Mouse (Mus musculus) forebrain, embryonic 14.5 days (tissue): ENCODE measurements around the gene Wdr45. TPM values are rescaled to one million over a fixed set of nuclear protein-coding genes. Genes with fewer than 3 reads are reported as not detected.
A peak's percentile ranks its signal among the peaks of the same experiment; 100 is the strongest.

Experiments
- ATAC-seq: fragments of 200-750 bp; cut with Nextera tagmentation; 2 replicates; pipeline ENCODE4 v1.8.0; 2017; ENCODE audit warnings: mild to moderate bottlenecking, moderate library complexity
- DNase-seq: peaks from one replicate; pipeline ENCODE4 v3.0.0-alpha.2; 2015; ENCODE audit warnings: low spot score
- H3K27ac ChIP-seq: fragments of 300-500 bp; sonication (generic); 2 replicates; pipeline ENCODE4 v1.5.1; 2014; ENCODE audit warnings: low read depth, mild to moderate bottlenecking, control low read depth, low read length, moderate library complexity
- H3K27me3 ChIP-seq: fragments of 300-500 bp; sonication (generic); replicated peaks from 2 replicates; pipeline ENCODE4 v1.6.1; 2014; ENCODE audit warnings: low read length, control low read depth, mixed read lengths; ENCODE audit not compliant: control insufficient read depth, insufficient read depth
- H3K36me3 ChIP-seq: fragments of 300-500 bp; sonication (generic); 2 replicates; pipeline ENCODE4 v1.6.1; 2014; ENCODE audit warnings: low read length, control low read depth; ENCODE audit not compliant: control insufficient read depth, insufficient read depth
- H3K4me1 ChIP-seq: fragments of 300-500 bp; sonication (generic); 2 replicates; pipeline ENCODE4 v1.6.1; 2014; ENCODE audit warnings: antibody characterized with exemption, low read length, control low read depth; ENCODE audit not compliant: control insufficient read depth, insufficient read depth
- H3K4me2 ChIP-seq: fragments of 300-500 bp; sonication (generic); 2 replicates; pipeline ENCODE4 v1.6.1; 2014; ENCODE audit warnings: mild to moderate bottlenecking, control low read depth, low read length
- H3K4me3 ChIP-seq: fragments of 300-500 bp; sonication (generic); 2 replicates; pipeline ENCODE4 v1.5.1; 2014; ENCODE audit warnings: low read depth, low read length, control low read depth
- H3K9ac ChIP-seq: fragments of 300-500 bp; sonication (generic); 2 replicates; pipeline ENCODE4 v1.6.1; 2014; ENCODE audit warnings: mild to moderate bottlenecking, low read length, control low read depth, moderate library complexity
- H3K9me3 ChIP-seq: fragments of 300-500 bp; sonication (generic); replicated peaks from 2 replicates; pipeline ENCODE4 v1.6.1; 2016; ENCODE audit warnings: low read length, control low read depth, mixed read lengths; ENCODE audit not compliant: control insufficient read depth
- WGBS: fragments of 180-500 bp; shearing (Covaris S2); extraction: QIAGEN DNeasy Blood & Tissue Kit; methylation state at CpG from one replicate; pipeline ENCODE4 v1.1.7; 2014; 5-methylcytosine and 5-hydroxymethylcytosine counted together
- polyA plus RNA-seq: library from polyadenylated mRNA; unstranded; fragments of >200 nt; fragmentation: Nextera tagmentation; extraction: Ambion mirVana; gene quantifications from 2 replicates; pipeline ENCODE4 v1.2.1, GENCODE M21; 2014

Gene Wdr45
- polyA plus RNA-seq, 1 experiment from 2014 or later: 30.2 TPM

GRCm38 (mm10) chrX:7765281-7765670 is 51.1 kb downstream of the Wdr45 start:
- Histone ChIP-seq H3K27ac (no peak overlapping the region), H3K4me2 (peak overlapping the region; percentile 63), H3K9me3 (no peaks in the 10 kb centered on the region), H3K27me3 (no peaks in the 10 kb centered on the region), H3K36me3 (peaks cover 18% of the 10 kb centered on the region; the same call in 1 of the 2 replicates), H3K4me1 (peaks cover 7% of the 10 kb centered on the region; the same call in 1 of the 2 replicates), H3K4me3 (peak overlapping the region; percentile 53), H3K9ac (peak overlapping the region; percentile 43)
- 38% methylated on average over 13 of the region's 13 CpGs for WGBS
- ATAC-seq: no peak
- DNase-seq: no peak

GRCm38 (mm10) chrX:7765764-7766163 is 51.6 kb downstream of the Wdr45 start:
- peaks cover 22% of the 10 kb centered on the region; the same call in 1 of the 2 replicates for H3K36me3 ChIP-seq
- ATAC-seq: peak; percentile 21; the same call in 1 of the 2 replicates
- 28% methylated on average over 11 of the region's 11 CpGs for WGBS
- H3K4me2 ChIP-seq: peak overlapping the region; percentile 63
- no peak overlapping the region for H3K27ac ChIP-seq
- H3K4me3 ChIP-seq: peak overlapping the region; percentile 53
- H3K27me3 ChIP-seq: no peaks in the 10 kb centered on the region
- peaks cover 7% of the 10 kb centered on the region; the same call in 1 of the 2 replicates for H3K4me1 ChIP-seq
- H3K9me3 ChIP-seq: no peaks in the 10 kb centered on the region
- H3K9ac ChIP-seq: peak overlapping the region; percentile 43
- DNase-seq: peak; percentile 31

- H3K4me1 ChIP-seq: peaks cover 6% of the 10 kb centered on the region; the same call in 1 of the 2 replicates
- H3K27ac ChIP-seq: no peak overlapping the region
- 92% methylated on average over 7 of the region's 7 CpGs for WGBS
- ATAC-seq (no peak), DNase-seq (no peak)
- H3K9me3 ChIP-seq: no peaks in the 10 kb centered on the region
- peaks cover 36% of the 10 kb centered on the region; the same call in 1 of the 2 replicates for H3K36me3 ChIP-seq
- no peak overlapping the region for H3K4me3 ChIP-seq
- no peak overlapping the region for H3K4me2 ChIP-seq
- H3K27me3 ChIP-seq: no peaks in the 10 kb centered on the region
- no peak overlapping the region for H3K9ac ChIP-seq
Measured at GRCm38 (mm10) chrX:7769302-7770017, 55.3 kb downstream of the Wdr45 start.

- Histone ChIP-seq H3K9me3 (no peaks in the 10 kb centered on the region), H3K27me3 (no peaks in the 10 kb centered on the region), H3K4me2 (no peak overlapping the region), H3K4me3 (no peak overlapping the region), H3K36me3 (peaks cover 30% of the 10 kb centered on the region; the same call in 1 of the 2 replicates), H3K4me1 (no peaks in the 10 kb centered on the region), H3K27ac (no peak overlapping the region), H3K9ac (no peak overlapping the region)
- ATAC-seq (no peak), DNase-seq (peak; percentile 14)
- 40% methylated on average over 2 of the region's 2 CpGs for WGBS
Measured at GRCm38 (mm10) chrX:7772766-7773165, 58.6 kb downstream of the Wdr45 start.

- ATAC-seq (no peak), DNase-seq (no peak)
- no peaks in the 10 kb centered on the region for H3K4me1 ChIP-seq
- H3K27me3 ChIP-seq: no peaks in the 10 kb centered on the region
- peaks cover 15% of the 10 kb centered on the region; the same call in 1 of the 2 replicates for H3K36me3 ChIP-seq
- H3K27ac ChIP-seq: no peak overlapping the region
- no peak overlapping the region for H3K9ac ChIP-seq
- 76% methylated on average over 9 of the region's 9 CpGs for WGBS
- H3K4me2 ChIP-seq: no peak overlapping the region
- no peaks in the 10 kb centered on the region for H3K9me3 ChIP-seq
- no peak overlapping the region for H3K4me3 ChIP-seq
Measured at GRCm38 (mm10) chrX:7775501-7776205, 61.5 kb downstream of the Wdr45 start.

- no peaks in the 10 kb centered on the region for H3K4me1 ChIP-seq
- 47% methylated on average over 8 of the region's 8 CpGs for WGBS
- H3K4me2 ChIP-seq: no peak overlapping the region
- peaks cover 10% of the 10 kb centered on the region; the same call in 1 of the 2 replicates for H3K36me3 ChIP-seq
- no peak overlapping the region for H3K27ac ChIP-seq
- H3K9me3 ChIP-seq: no peaks in the 10 kb centered on the region
- H3K4me3 ChIP-seq: no peak overlapping the region
- no peak overlapping the region for H3K9ac ChIP-seq
- ATAC-seq (peak; percentile 62; the same call in 1 of the 2 replicates), DNase-seq (peak; percentile 62)
- no peaks in the 10 kb centered on the region for H3K27me3 ChIP-seq
Measured at GRCm38 (mm10) chrX:7776329-7777082, 62.4 kb downstream of the Wdr45 start.

Other genes starting within 250 kb of the Wdr45 start
- gene Foxp3, start 140.7 kb upstream of the Wdr45 start, polyA plus RNA-seq: 0.09 TPM in 1 of 2 replicates, not detected in the other
- 2.6 and 3.3 TPM in 2 replicates for gene Ppp1r3f, start 140.1 kb upstream of the Wdr45 start, polyA plus RNA-seq
- gene Ccdc22, start 108.8 kb upstream of the Wdr45 start, polyA plus RNA-seq: 37.0 and 44.0 TPM in 2 replicates
- gene Cacna1f, start 107.2 kb upstream of the Wdr45 start, polyA plus RNA-seq: not detected in 2 replicates
- 69.2 and 96.1 TPM in 2 replicates for gene Syp, start 75.9 kb upstream of the Wdr45 start, polyA plus RNA-seq
- 0.94 and 1.6 TPM in 2 replicates for gene Prickle3, start 57.1 kb upstream of the Wdr45 start, polyA plus RNA-seq
- gene Plp2, start 42.9 kb upstream of the Wdr45 start, polyA plus RNA-seq: 38.4 and 51.5 TPM in 2 replicates
- gene Magix, start 33.1 kb upstream of the Wdr45 start, polyA plus RNA-seq: 0.13 TPM in 1 of 2 replicates, not detected in the other
- 56.2 and 57.4 TPM in 2 replicates for gene Gpkow, start 17.2 kb upstream of the Wdr45 start, polyA plus RNA-seq
- not detected in 2 replicates for gene Gm45208, start 7.9 kb downstream of the Wdr45 start, polyA plus RNA-seq
- 139 and 145 TPM in 2 replicates for gene Praf2, start 14.1 kb downstream of the Wdr45 start, polyA plus RNA-seq
- 43.8 and 45.3 TPM in 2 replicates for gene Ccdc120, start 36.6 kb downstream of the Wdr45 start, polyA plus RNA-seq
- 16.1 and 23.9 TPM in 2 replicates for gene Tfe3, start 48.2 kb downstream of the Wdr45 start, polyA plus RNA-seq
- 44.0 and 50.4 TPM in 2 replicates for gene Gripap1, start 75.4 kb downstream of the Wdr45 start, polyA plus RNA-seq
- gene Kcnd1, start 108.0 kb downstream of the Wdr45 start, polyA plus RNA-seq: 1.3 and 1.6 TPM in 2 replicates
- 31.8 and 36.9 TPM in 2 replicates for gene Otud5, start 127.0 kb downstream of the Wdr45 start, polyA plus RNA-seq
- 11.3 and 15.1 TPM in 2 replicates for gene Pim2, start 163.9 kb downstream of the Wdr45 start, polyA plus RNA-seq
- 17.1 and 17.8 TPM in 2 replicates for gene Slc35a2, start 169.7 kb downstream of the Wdr45 start, polyA plus RNA-seq
- gene Pqbp1, start 184.9 kb downstream of the Wdr45 start, polyA plus RNA-seq: 144 and 172 TPM in 2 replicates
- gene Timm17b, start 185.0 kb downstream of the Wdr45 start, polyA plus RNA-seq: 193 and 227 TPM in 2 replicates
- not detected in 2 replicates for gene Gm10491, start 193.5 kb downstream of the Wdr45 start, polyA plus RNA-seq
- gene Gm10490, start 195.2 kb downstream of the Wdr45 start, polyA plus RNA-seq: not detected in 2 replicates
- gene Pcsk1n, start 205.5 kb downstream of the Wdr45 start, polyA plus RNA-seq: 84.4 and 111 TPM in 2 replicates
- gene Eras, start 214.3 kb downstream of the Wdr45 start, polyA plus RNA-seq: not detected in 2 replicates
- 43.3 and 50.4 TPM in 2 replicates for gene Hdac6, start 233.6 kb downstream of the Wdr45 start, polyA plus RNA-seq